Mouse (Mus musculus) testis, adult 10 weeks (tissue): ENCODE data around the gene Endod1. TPM values are rescaled to one million over a fixed set of nuclear protein-coding genes. Genes with fewer than 3 reads are reported as not detected.

Experiments used
- polyA plus RNA-seq: library from polyadenylated mRNA; stranded (reverse); fragments of 350-450 nt; fragmentation: Illumina TruSeq; extraction: RNeasy Lipid Tissue Mini Kit (QIAGEN cat#74804); gene quantifications from one replicate; pipeline ENCODE4 v1.2.3, GENCODE M21; 2014; ENCODE audit warnings: low read depth, low replicate concordance

Endod1 gene
- 3.2 TPM for polyA plus RNA-seq

GRCm38 (mm10) chr9:14381353-14382055 is at the start of gene Endod1:
Endod1 (minus strand) TSS chr9:14381507.

Other genes with a start within 250 kb of the Endod1 start
- gene Sesn3, start 106.4 kb downstream of the Endod1 start, polyA plus RNA-seq = 48.1 TPM
- gene Kdm4d, start 119.0 kb upstream of the Endod1 start, polyA plus RNA-seq = 39.3 TPM
- 189 TPM for gene Cwc15, start 119.1 kb upstream of the Endod1 start, polyA plus RNA-seq